Mouse (Mus musculus): ENCODE results near the gene Nacad.
"Not testable (repeated sequence)": the region's sequence is repeated elsewhere in the genome, so short reads cannot be mapped to it uniquely, and the experiment has no call there.

Gene Nacad

DNA sequence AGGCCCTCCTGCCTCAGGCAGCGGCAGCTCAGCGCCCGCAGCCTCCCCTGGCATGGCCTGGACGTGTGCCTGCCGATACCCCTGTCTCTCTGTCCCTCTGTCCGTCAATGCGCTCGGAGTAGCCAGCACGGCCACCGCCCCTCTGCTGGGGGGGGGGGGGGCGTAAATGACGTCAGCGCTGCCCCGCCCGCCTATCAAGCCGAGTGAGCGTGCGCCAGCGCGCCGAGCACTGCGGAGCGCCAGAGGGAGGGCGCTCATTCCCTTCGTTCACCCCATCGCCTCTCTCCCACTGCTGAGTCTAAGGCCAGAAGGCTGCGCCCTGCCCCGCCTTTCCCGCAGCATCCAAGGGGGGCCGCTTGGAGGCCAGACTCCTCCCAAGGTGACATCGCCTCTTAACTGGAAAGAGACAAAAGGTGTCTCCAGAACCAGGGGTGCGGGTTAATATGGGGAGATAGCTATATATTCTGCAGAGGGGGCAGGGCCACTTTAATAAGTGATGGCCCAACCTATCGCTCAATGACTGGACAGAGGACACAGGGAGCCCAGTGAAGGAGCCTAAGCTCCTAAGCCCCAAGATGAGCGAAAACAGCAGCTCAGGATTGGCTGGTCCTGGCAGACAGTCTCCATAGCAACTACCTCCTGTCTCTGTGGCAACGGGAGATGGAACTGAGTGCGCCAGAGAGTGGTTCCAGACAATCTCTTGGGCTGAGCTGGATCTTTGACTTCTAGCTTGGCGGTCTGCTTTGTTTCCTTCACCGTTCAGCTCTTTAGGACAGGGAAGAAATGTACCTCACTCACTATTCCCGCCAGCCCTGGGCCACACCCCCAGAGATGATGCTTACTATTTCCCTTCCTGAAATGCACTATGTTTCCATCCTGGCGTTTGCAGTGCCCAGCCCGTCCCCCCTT is at the start of gene Nacad:
Gene Nacad, minus strand, starts transcription at position 563 of the 909 bp plus-strand sequence.
- peak in 1 of 2 experiments; percentile 29 for DNase-seq

DNA sequence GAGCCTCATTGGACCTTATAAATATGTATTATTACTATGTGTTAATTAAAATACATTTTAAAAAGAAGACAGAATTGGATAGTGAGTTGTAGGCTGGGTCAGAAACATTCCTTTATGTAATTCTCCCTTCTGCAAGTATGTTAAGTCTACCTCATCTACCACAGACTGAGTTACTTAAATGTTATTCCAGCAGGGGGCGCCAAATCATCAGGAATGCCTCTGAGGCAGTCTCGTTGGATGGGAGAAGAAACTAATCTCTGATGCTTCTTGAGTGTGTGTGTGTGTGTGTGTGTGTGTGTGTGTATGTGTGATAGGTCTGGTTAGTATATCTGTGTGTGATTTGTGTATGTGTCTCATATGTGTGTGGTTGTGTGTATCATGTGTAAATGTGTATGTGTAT is 49.0 kb upstream of the Nacad start:
- DNase-seq, result peak; percentile 87 to 92

GRCm38 (mm10) chr11:6652978-6653377 is 47.1 kb upstream of the Nacad start:
- DNase-seq, result not testable (repeated sequence)

- no peak for DNase-seq
Observed at GRCm38 (mm10) chr11:6650519-6650918, 44.7 kb upstream of the Nacad start.

GRCm38 (mm10) chr11:6647831-6648724 is 42.2 kb upstream of the Nacad start:
- DNase-seq, result no peak

DNA sequence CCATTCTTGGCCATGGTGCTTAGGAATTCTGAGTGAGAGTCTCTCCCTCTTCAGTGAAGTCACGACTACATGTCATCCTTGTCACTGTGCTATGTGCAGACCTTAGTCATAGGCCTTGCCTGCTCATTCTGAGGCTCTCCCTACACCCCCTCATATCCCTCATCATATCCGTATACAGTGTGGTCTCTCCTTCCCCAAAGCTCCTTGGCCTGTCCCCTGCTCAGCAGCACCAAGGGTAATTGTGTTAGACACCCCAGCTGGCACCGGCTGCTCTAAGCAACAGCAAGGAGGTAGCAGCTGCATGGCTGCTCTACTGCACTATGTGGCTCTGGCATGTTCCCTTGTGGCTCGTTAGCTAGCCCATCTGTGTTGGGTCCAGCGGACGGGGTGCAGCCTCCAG is 38.7 kb upstream of the Nacad start:
- DNase-seq, result no peak

DNA sequence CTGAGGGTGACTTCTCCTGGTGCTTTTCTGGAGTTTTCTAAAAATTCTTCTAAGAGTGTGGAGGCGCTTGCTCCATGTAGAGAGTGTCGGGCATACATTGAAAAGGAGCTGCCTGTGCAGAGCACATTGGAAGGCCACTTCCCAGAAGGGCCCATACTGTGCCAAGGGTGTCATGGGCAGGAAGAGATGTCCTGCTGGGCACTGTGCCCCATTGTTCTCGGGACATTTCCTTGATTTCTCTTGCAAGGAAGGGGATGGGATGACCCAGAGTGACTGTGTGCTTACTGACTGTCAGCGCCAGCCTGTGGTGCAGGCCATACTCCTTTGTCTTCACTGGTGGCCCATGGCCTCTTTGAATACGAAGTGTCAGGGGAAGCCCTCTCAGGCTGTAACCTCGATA is 33.2 kb upstream of the Nacad start:
- no peak for DNase-seq

DNA sequence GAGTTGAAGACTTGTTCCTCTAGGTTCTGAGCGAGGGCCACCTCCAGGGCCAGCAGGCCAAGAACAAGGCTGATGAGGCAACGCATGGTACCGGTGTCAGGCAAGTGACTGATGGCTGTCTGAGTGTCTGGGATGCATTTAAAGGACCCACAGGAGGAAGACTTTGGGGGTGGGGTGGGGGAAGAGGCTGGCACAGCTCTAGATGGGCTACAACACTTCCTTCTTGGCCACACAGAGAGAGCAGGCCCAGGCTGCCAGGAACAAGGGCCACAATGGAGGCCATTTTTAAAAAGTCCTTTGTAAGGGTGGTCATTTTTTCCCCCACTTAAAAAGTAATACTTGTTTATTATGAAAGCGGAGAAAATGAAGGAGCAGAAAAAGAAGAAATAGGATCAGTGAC is 32.7 kb upstream of the Nacad start, which contains the start of gene Wap:
Gene Wap, minus strand, starts transcription at position 101 of the 400 bp plus-strand sequence.
- no peak for DNase-seq

DNA sequence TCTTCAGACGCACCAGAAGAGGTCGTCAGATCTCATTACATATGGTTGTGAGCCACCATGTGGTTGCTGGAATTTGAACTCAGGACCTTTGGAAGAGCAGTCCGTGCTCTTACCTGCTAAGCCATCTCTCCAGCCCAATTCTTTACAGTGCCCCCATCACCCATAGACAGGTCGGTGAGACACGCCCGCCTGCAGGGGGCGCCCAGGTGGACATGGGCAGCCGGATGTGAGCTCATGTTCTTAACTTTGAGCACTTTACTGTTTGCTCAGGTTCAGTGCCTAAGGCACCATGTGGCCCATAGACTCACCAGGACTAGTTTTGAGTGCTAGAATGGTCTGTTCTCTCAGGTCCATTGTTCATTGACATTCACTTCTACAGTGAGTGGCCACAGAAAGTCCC is 30.3 kb upstream of the Nacad start:
- DNase-seq, result no peak

DNA sequence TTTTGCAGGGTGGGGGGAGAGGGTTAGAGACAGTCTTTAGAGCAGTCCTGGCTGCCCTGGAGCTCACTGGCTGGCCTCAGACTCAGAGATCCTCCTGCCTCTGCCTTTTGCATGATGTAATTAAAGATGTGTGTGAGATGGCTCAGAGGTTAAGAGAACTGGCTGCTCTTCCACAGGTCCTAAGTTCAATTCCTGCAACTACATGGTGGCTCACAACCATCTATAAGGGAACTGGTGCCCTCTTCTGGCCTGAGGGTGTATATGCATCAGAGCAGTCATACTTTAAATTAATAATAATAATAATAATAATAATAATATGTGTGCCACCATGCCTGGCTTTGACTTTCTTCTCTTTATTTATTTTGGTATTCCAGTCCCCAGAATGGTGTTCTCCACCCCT is 23.8 kb upstream of the Nacad start:
- DNase-seq, result peak; percentile 11 to 46

- DNase-seq, result peak; percentile 42 to 82
Observed at GRCm38 (mm10) chr11:6628568-6628967, 22.7 kb upstream of the Nacad start.

DNA sequence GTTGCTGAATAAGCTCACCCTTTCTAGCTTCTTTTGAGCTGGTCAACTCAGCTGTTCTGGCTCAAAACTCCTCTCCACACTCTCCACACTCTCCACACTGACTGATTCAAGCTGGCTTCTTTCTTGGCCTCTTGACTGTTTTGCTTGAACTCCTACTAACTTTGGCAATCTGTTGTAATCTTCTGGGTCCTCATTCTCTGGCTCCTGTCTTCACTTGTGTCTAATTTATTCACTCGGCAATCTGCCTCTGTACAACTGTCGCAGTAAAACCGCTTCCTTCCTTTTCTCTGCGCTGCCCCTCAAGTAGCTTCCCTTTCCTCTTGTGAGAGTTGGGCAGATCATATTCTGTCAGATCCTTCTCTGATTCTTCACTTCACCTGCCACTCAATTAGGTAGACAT is 21.9 kb upstream of the Nacad start:
- no peak for DNase-seq

DNA sequence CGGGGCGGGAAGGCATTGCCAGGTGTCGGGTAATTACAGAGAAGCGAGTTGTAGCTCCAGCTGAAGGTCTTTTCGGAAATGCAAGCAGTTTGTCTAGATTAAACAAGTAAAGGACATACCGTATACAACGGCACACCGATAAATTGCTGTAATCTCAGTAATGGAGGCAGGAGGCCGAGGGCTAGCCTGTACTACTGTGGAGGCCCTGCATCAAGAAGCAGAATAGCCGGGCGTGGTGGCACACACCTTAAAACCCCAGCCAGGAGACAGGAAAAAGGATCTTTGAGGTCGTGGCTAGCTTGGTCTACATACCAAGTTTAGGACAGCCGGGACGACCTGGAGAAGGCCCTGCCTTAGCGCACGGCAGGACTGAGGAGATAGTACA is 20.5 kb upstream of the Nacad start:
- DNase-seq, result no peak

GRCm38 (mm10) chr11:6625478-6626387 is 19.9 kb upstream of the Nacad start, which contains the start of gene Tbrg4:
Gene Tbrg4, minus strand, starts transcription at chr11:6626067.
- DNase-seq, result peak; percentile 95 to 97

GRCm38 (mm10) chr11:6624619-6625382 is 18.9 kb upstream of the Nacad start:
- no peak for DNase-seq

DNA sequence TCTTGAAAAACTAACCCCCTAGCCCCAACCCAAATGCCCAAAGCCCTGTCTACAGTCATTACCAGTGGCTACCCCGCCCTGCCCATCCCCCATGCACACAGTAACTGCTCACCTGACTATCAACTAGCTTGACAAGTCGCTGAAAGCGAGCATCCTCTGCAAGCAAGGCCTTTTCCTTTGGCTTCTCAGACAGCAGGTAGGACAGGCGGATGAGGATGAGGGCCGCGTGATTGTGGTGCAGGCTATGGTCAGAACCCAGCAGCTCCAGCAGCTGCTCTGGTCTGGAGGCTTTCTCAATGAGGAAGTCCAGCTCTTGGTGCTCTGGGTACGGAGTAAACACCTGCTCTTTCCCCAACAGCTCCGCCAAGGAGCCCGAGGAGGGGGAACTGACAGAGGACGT is 17.9 kb upstream of the Nacad start:
- DNase-seq, result no peak

- peak; percentile 33 to 57 for DNase-seq
Observed at GRCm38 (mm10) chr11:6615250-6616205, 9.7 kb upstream of the Nacad start.

DNA sequence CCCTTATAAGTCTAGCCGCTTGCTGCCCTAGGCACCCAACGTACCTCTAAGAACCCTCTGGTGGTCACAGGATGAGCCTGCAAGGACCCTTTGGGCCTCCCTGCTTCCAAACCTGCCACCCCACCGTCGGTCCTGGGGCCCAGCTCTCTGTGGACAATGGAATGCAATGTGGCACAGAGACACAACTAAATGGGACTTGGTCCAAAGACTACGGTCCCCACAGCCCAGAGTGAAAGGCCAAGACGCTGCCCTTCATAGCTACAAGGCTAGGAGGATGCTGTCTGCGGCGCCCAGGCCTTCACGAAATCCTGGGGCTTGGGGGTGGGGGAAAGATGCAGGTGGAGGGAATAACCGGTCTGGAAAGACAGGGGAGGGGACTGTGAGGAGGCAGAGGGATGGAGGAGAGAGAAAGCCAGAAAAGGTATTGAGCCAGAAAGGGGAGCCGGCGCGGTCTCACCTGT is 802 bp downstream of the Nacad start:
- no peak for DNase-seq

DNA sequence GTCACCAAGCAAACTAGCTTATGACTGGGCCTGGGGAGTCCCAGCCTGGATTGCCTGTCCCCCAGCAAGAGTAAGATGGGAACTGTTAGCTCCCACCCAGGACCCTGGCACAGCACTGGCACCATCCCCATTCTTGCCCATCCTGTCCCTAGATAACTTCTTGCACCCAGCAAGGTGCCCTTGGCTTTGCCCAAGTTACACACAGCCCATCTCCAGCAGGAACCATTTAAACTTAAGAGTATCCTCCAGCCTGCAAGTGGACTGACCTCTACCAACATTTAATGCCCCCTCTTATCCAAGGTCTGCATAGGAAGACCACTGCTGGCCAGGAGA is 1.3 kb downstream of the Nacad start:
- no peak for DNase-seq

GRCm38 (mm10) chr11:6603887-6604603 is 1.8 kb downstream of the Nacad start:
- peak; percentile 32 to 39 for DNase-seq
